Mouse (Mus musculus) heart, embryonic 15.5 days (tissue): ENCODE measurements around the gene Ocm. TPM values are rescaled to one million over a fixed set of nuclear protein-coding genes. Genes with fewer than 3 reads are reported as not detected.

Experiments
- ATAC-seq: fragments of 200-750 bp; cut with Nextera tagmentation; replicated peaks from 2 replicates; pipeline ENCODE4 v1.8.0; 2017; ENCODE audit warnings: low read depth, moderate TSS enrichment; ENCODE audit not compliant: insufficient number of reproducible peaks, insufficient read depth, low FRiP score
- H3K27ac ChIP-seq: fragments of 300-500 bp; sonication (generic); 2 replicates; pipeline ENCODE4 v1.5.1; 2015; ENCODE audit warnings: mild to moderate bottlenecking, inconsistent platforms
- H3K27me3 ChIP-seq: fragments of 300-500 bp; sonication (generic); 2 replicates; pipeline ENCODE4 v1.6.1; 2015; ENCODE audit warnings: inconsistent platforms
- H3K36me3 ChIP-seq: fragments of 300-500 bp; sonication (generic); 2 replicates; pipeline ENCODE4 v1.6.1; 2015; ENCODE audit warnings: mild to moderate bottlenecking, inconsistent platforms
- H3K4me1 ChIP-seq: fragments of 300-500 bp; sonication (generic); replicated peaks from 2 replicates; pipeline ENCODE4 v1.6.1; 2015; ENCODE audit warnings: inconsistent platforms
- H3K4me2 ChIP-seq: fragments of 300-500 bp; sonication (generic); 2 replicates; pipeline ENCODE4 v1.6.1; 2015; ENCODE audit warnings: inconsistent platforms, mild to moderate bottlenecking, moderate library complexity
- H3K4me3 ChIP-seq: fragments of 300-500 bp; sonication (generic); 2 replicates; pipeline ENCODE4 v1.5.1; 2015; ENCODE audit warnings: mild to moderate bottlenecking, inconsistent platforms
- H3K9ac ChIP-seq: fragments of 300-500 bp; sonication (generic); 2 replicates; pipeline ENCODE4 v1.6.1; 2015; ENCODE audit warnings: mild to moderate bottlenecking, inconsistent platforms
- H3K9me3 ChIP-seq: fragments of 300-500 bp; sonication (generic); replicated peaks from 2 replicates; pipeline ENCODE4 v1.6.1; 2016; ENCODE audit warnings: inconsistent platforms
- WGBS: fragments of 180-500 bp; shearing (Covaris S2); methylation state at CpG from one replicate; pipeline ENCODE4 v1.1.7; 2015; ENCODE audit warnings: mixed read lengths; 5-methylcytosine and 5-hydroxymethylcytosine counted together
- polyA plus RNA-seq: library from polyadenylated mRNA; unstranded; fragments of >200 nt; fragmentation: Nextera tagmentation; extraction: Ambion mirVana; gene quantifications from 2 replicates; pipeline ENCODE4 v1.2.1, GENCODE M21; 2015

Ocm gene
- polyA plus RNA-seq, 1 experiment from 2014 or later: not detected

DNA sequence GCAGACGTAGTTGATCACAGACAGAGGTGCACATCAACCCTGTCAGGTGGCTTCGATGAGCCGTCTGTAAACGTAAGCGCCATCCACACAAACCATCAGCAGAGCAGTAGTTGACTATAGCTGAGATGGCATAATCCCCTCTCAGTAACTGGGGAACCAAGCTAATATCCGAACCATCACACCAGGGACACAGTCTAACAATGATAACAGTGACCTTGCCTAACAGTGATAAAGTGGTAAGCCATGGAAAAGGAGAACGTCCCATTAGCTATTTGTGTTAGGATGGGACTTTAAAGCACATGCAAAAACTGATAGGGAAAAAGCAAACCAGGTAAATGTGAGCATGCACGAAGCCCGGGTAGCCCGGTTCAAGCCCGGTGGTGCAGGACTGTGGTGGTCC lies 50.2 kb downstream of the Ocm start:
- Histone ChIP-seq H3K4me2 (no peak overlapping the region), H3K27ac (no peak overlapping the region), H3K9me3 (no peaks in the 10 kb centered on the region), H3K27me3 (0 out of 2 replicates have a peak, but pooled peaks cover 3% of the 10 kb centered on the region), H3K4me1 (peaks cover 3% of the 10 kb centered on the region; the same call in 1 of the 2 replicates), H3K9ac (no peak overlapping the region), H3K4me3 (no peak overlapping the region), H3K36me3 (no peaks in the 10 kb centered on the region)
- no peak for ATAC-seq
- WGBS: 85% methylated on average over 11 of the region's 11 CpGs

GRCm38 (mm10) chr5:143975631-143975933 lies 50.9 kb downstream of the Ocm start:
- no peaks in the 10 kb centered on the region for H3K36me3 ChIP-seq
- 51% methylated on average over 2 of the region's 2 CpGs for WGBS
- no peaks in the 10 kb centered on the region for H3K9me3 ChIP-seq
- 0 out of 2 replicates have a peak, but pooled peaks have one; percentile 7 for ATAC-seq
- H3K4me1 ChIP-seq: no peaks in the 10 kb centered on the region
- 0 out of 2 replicates have a peak, but pooled peaks cover 3% of the 10 kb centered on the region for H3K27me3 ChIP-seq
- H3K9ac ChIP-seq: no peak overlapping the region
- H3K27ac ChIP-seq: no peak overlapping the region
- no peak overlapping the region for H3K4me3 ChIP-seq
- H3K4me2 ChIP-seq: no peak overlapping the region

DNA sequence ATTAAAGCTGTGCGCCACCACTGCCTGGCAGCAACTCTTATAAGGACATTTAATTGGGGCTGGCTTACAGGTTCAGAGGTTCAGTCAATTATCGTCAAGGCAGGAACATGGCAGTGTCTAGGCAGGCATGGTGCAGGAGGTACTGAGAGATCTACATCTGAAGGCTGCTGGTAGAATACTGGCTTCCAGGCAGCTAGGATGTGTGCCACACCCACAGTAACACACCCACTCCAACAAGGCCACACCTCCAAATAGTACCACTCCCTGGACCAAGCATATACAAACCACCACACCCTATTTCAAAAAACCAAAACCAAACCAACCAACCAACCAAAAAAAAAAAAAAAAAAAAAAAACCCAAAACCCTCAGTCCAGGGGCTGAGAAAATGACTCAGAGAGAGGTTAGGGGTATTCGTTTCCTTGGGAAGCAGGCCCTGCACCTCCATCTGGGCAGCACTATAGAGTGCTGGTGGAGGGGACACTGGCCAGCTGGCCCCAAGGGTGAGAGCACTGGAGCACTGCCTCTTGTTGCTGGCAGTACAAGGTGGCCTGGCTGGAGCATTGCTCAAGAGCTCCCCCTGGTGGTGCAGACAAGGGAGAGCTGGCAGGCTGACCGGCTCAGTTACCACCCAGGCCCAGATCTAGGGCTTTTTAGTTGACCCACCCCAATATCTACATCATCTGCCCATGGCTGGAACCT lies 51.4 kb downstream of the Ocm start:
- 53% methylated on average over 4 of the region's 4 CpGs for WGBS

DNA sequence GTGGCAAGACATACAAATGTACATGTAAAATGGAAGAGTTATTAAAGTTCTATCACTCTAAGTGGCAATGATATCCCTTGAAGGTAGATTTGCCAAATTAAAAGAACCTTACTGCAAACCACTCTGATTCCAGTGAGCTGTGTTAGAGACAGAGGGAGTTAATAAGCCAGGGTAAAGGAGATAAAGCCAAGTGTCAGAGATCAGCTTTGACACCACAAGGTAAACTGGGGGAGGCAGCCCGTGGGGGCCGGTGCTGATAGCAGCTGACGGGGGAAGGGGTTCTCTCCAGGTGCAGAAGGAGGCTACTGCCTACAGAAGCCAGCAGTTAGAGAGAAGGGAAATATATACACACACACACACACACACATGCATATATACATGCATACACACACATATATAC lies 53.8 kb downstream of the Ocm start:
- Histone ChIP-seq H3K4me1 (no peaks in the 10 kb centered on the region), H3K9me3 (no peaks in the 10 kb centered on the region), H3K4me2 (no peak overlapping the region), H3K36me3 (no peaks in the 10 kb centered on the region), H3K4me3 (no peak overlapping the region), H3K27ac (no peak overlapping the region), H3K27me3 (0 out of 2 replicates have a peak, but pooled peaks cover 3% of the 10 kb centered on the region), H3K9ac (no peak overlapping the region)
- 43% methylated on average over 3 of the region's 3 CpGs for WGBS
- no peak for ATAC-seq

More for the DNA sequence above, 51.4 kb downstream of the Ocm start:
- Histone ChIP-seq H3K36me3 (no peaks in the 10 kb centered on the region), H3K4me1 (no peaks in the 10 kb centered on the region), H3K9me3 (no peaks in the 10 kb centered on the region), H3K9ac (no peak overlapping the region), H3K4me2 (no peak overlapping the region), H3K4me3 (no peak overlapping the region), H3K27ac (no peak overlapping the region), H3K27me3 (0 out of 2 replicates have a peak, but pooled peaks cover 3% of the 10 kb centered on the region)
- peak; percentile 73; the same call in 1 of the 2 replicates for ATAC-seq

Other genes starting within 250 kb of the Ocm start
- gene Eif2ak1, start 208.9 kb downstream of the Ocm start, polyA plus RNA-seq: 22.9 and 27.3 TPM in 2 replicates
- gene Ankrd61, start 129.0 kb downstream of the Ocm start, polyA plus RNA-seq: 0.11 and 0.33 TPM in 2 replicates
- 78.7 and 81.1 TPM in 2 replicates for gene Aimp2, start 116.8 kb downstream of the Ocm start, polyA plus RNA-seq
- 15.5 and 18.9 TPM in 2 replicates for gene Pms2, start 116.7 kb downstream of the Ocm start, polyA plus RNA-seq
- 0.43 and 0.53 TPM in 2 replicates for gene Gm42421, start 98.5 kb downstream of the Ocm start, polyA plus RNA-seq
- 0.63 and 0.74 TPM in 2 replicates for gene Rsph10b, start 93.6 kb downstream of the Ocm start, polyA plus RNA-seq
- gene Ccz1, start 11.8 kb downstream of the Ocm start, polyA plus RNA-seq: 46.1 and 48.8 TPM in 2 replicates
- gene Lmtk2, start 73.8 kb upstream of the Ocm start, polyA plus RNA-seq: 3.1 and 4.3 TPM in 2 replicates
- 0.09 and 0.24 TPM in 2 replicates for gene Bhlha15, start 163.6 kb upstream of the Ocm start, polyA plus RNA-seq
- 13.9 and 19.5 TPM in 2 replicates for gene Tecpr1, start 196.9 kb upstream of the Ocm start, polyA plus RNA-seq
- 153 and 183 TPM in 2 replicates for gene Bri3, start 217.8 kb upstream of the Ocm start, polyA plus RNA-seq